30 mouse cellular contexts compared by ENCODE assay signal in the genomic region with DNA sequence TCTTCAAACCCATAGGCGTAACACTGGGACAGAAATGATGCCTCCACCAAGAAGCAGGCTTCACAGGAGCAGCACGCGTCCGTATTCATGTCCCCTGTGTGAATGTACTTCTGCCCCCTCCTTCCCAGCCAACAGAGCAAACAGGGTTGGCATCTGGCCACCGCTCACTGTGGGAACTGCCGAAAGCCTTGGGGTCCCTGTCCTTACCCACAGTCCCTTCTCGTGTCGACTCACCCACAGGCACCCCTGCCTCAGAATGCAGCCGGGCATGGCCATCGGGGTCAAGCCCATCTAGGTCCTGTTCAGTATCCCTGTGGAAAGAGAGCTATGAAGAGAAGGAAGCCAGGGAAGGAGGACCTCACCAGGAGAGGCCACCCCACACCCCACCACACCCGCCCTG. TPM values are rescaled to one million over a fixed set of nuclear protein-coding genes. Genes with fewer than 3 reads are reported as not detected.
DNase-seq lines count a peak whose midpoint lies in the region.
"Had no signal": no experiment of that assay in that cellular context is flagged by ENCODE, and none has a peak within 500 bp of the region (broad histone marks: within the 10 kb centered on the region; RNA-seq: fewer than 3 reads in every experiment).

No protein-coding gene starts in this region.

- H3K27me3 ChIP-seq in heart, embryonic 10.5 days (ENCODE audit: insufficient read depth, poor library complexity, severe bottlenecking): no peaks in the 10 kb centered on the region
- H3K27me3 ChIP-seq: embryonic facial prominence, embryonic 12.5 days; forebrain, embryonic 13.5 days; hindbrain, embryonic 15.5 days had no signal

- no peak overlapping the region for H3K27ac ChIP-seq in heart, embryonic 10.5 days
- H3K27ac ChIP-seq: embryonic facial prominence, embryonic 12.5 days; forebrain, embryonic 13.5 days; hindbrain, embryonic 15.5 days; left cerebral cortex, adult 2 months; stomach, postnatal 0 days had no signal

- peaks cover 87% of the 10 kb centered on the region for H3K36me3 ChIP-seq in heart, embryonic 10.5 days

- no peak overlapping the region for H3K4me3 ChIP-seq in heart, embryonic 10.5 days
- H3K4me3 ChIP-seq: embryonic facial prominence, embryonic 12.5 days; forebrain, embryonic 13.5 days; hindbrain, embryonic 15.5 days; left cerebral cortex, adult 2 months had no signal

- 0 out of 2 replicates have a peak, but pooled peaks cover 13% of the 10 kb centered on the region for H3K4me1 ChIP-seq in heart, embryonic 10.5 days
- H3K4me1 ChIP-seq: embryonic facial prominence, embryonic 12.5 days; forebrain, embryonic 13.5 days; hindbrain, embryonic 15.5 days had no signal

- intact Hi-C loops in heart, postnatal 25 days (cut with DNase I): no loop called here

- WGBS in heart, embryonic 10.5 days: 96% methylated on average over 11 of the region's 11 CpGs

- H3K9me3 ChIP-seq in heart, embryonic 10.5 days: no peaks in the 10 kb centered on the region
- H3K9me3 ChIP-seq: embryonic facial prominence, embryonic 12.5 days; forebrain, embryonic 13.5 days; hindbrain, embryonic 15.5 days had no signal

- peak; percentile 1 for DNase-seq in adrenal gland, adult 2 months
- DNase-seq in adrenal gland, postnatal 10 days: no peak
- peak; percentile 71 for DNase-seq in heart, embryonic 10.5 days (ENCODE audit: low spot score)
- no peak for DNase-seq in heart, postnatal 25 days (ENCODE audit: low spot score)
- DNase-seq in kidney, postnatal 10 days: peak; percentile 33
- no peak for DNase-seq in kidney, adult 18-20 months
- peak; percentile 8 for DNase-seq in right cerebral cortex, postnatal 4 days
- DNase-seq in right cerebral cortex, postnatal 14 days: no peak
- DNase-seq: cerebellum, adult 18-20 months; cerebellum, postnatal 14 days; gastrocnemius, postnatal 10 days; heart, adult 18-20 months; heart, postnatal 36 days; lung, adult 2 months; lung, postnatal 14 days; thymus, postnatal 14 days had no signal

RNA-seq across cellular contexts. Expression of gene Plpp2, which starts 8.6 kb away (rescaled TPM):
- total RNA-seq in adrenal gland, adult 2 months (2021): 10 to 100 TPM; 30.3 to 34.7 TPM
- 33.5 and 44.3 TPM in 2 replicates for polyA plus RNA-seq in adrenal gland, adult 2 months (2012; rRNA removed)
- 10 to 100 TPM; 16.4 to 19.4 TPM for total RNA-seq in adrenal gland, postnatal 10 days (2021)
- polyA plus RNA-seq in heart, embryonic 10.5 days (2016; fragmentation: Nextera tagmentation; extraction: Ambion mirVana): 16.8 and 24.1 TPM in 2 replicates
- total RNA-seq in heart, postnatal 25 days (2021): 1 to 10 TPM; 2.7 to 2.9 TPM

RNA-seq across cellular contexts. Expression of gene Mier2, which starts 12.8 kb away (rescaled TPM):
- total RNA-seq in adrenal gland, adult 2 months (2021): 10 to 100 TPM; 26.7 to 30.9 TPM
- 150 and 154 TPM in 2 replicates for polyA plus RNA-seq in adrenal gland, adult 2 months (2012; rRNA removed)
- total RNA-seq in adrenal gland, postnatal 10 days (2021): 10 to 100 TPM; 27.3 to 31.8 TPM
- 46.6 and 53.9 TPM in 2 replicates for polyA plus RNA-seq in heart, embryonic 10.5 days (2016; fragmentation: Nextera tagmentation; extraction: Ambion mirVana)
- 10 to 100 TPM; 12.2 to 12.3 TPM for total RNA-seq in heart, postnatal 25 days (2021)

RNA-seq across cellular contexts. Expression of gene Theg, which starts 45.0 kb away (rescaled TPM):
- not detected for total RNA-seq in adrenal gland, adult 2 months (2021)
- not detected in 2 replicates for polyA plus RNA-seq in adrenal gland, adult 2 months (2012; rRNA removed)
- not detected for total RNA-seq in adrenal gland, postnatal 10 days (2021)
- polyA plus RNA-seq in heart, embryonic 10.5 days (2016; fragmentation: Nextera tagmentation; extraction: Ambion mirVana): not detected in 2 replicates
- total RNA-seq in heart, postnatal 25 days (2021): not detected
- total RNA-seq: adrenal gland, postnatal 4 days; gastrocnemius, postnatal 10 days; heart, adult 18-20 months; heart, postnatal 36 days; layer of hippocampus, postnatal 10 days; liver, adult 2 months; megakaryocyte progenitor cell, adult 5-6 weeks; midbrain, postnatal 0 days had no signal
- polyA plus RNA-seq: embryonic facial prominence, embryonic 12.5 days; forebrain, embryonic 13.5 days; heart, embryonic 14.5 days; hindbrain, embryonic 15.5 days; large intestine, adult 2 months; liver, adult 2 months; lung, adult 2 months; midbrain, embryonic 11.5 days; midbrain, postnatal 0 days; neural tube, embryonic 14.5 days; stomach, postnatal 0 days had no signal

Comparison
In these comparisons a context has a peak if more than half of its experiments do, and no peak if none do; other contexts are left out.
1. DNase-seq: peak in adrenal gland, adult 2 months (single experiment), heart, embryonic 10.5 days (single experiment), kidney, postnatal 10 days (single experiment) and right cerebral cortex, postnatal 4 days (single experiment); none in adrenal gland, postnatal 10 days (single experiment), heart, postnatal 25 days (single experiment), kidney, adult 18-20 months (single experiment) and right cerebral cortex, postnatal 14 days (single experiment).
2. RNA of gene Plpp2, which starts 8.6 kb away (total RNA-seq): 30.3 to 34.7 TPM in adrenal gland, adult 2 months and 16.4 to 19.4 TPM in adrenal gland, postnatal 10 days; 2.7 to 2.9 TPM in heart, postnatal 25 days; every median in the first group is over 4 times any median in the second.